Mouse (Mus musculus) heart, adult 8-10 months (tissue): ENCODE measurements around the gene Unc93a. TPM values are rescaled to one million over a fixed set of nuclear protein-coding genes. Genes with fewer than 3 reads are reported as not detected.
"Not testable (repeated sequence)": the region's sequence is repeated elsewhere in the genome, so short reads cannot be mapped to it uniquely, and the experiment has no call there.

ENCODE experiments used
- DNase-seq: peaks from one replicate; pipeline ENCODE4 v3.0.0; 2022; ENCODE audit warnings: low spot score
- total RNA-seq, 4 experiments: library from RNA; stranded (reverse); gene quantifications; 2 replicates each; pipeline ENCODE4 v1.2.4; 2022

The Unc93a gene
- total RNA-seq, result not detected

- not testable (repeated sequence) for DNase-seq
These were observed at the start of gene Unc93a for GRCm38 (mm10) chr17:13131710-13132109. TSS of gene Unc93a (minus strand) at chr17:13131810.

GRCm38 (mm10) chr17:13180491-13180890 is 48.9 kb upstream of the Unc93a start:
- not testable (repeated sequence) for DNase-seq

- not testable (repeated sequence) for DNase-seq
These were observed 47.4 kb upstream of the Unc93a start for GRCm38 (mm10) chr17:13179021-13179420.

- not testable (repeated sequence) for DNase-seq
These were observed 46.2 kb upstream of the Unc93a start for GRCm38 (mm10) chr17:13177796-13178195.

GRCm38 (mm10) chr17:13175609-13176008 is 44.0 kb upstream of the Unc93a start:
- DNase-seq, result not testable (repeated sequence)

GRCm38 (mm10) chr17:13174029-13174428 is 42.4 kb upstream of the Unc93a start:
- not testable (repeated sequence) for DNase-seq

- not testable (repeated sequence) for DNase-seq
These were observed 42.0 kb upstream of the Unc93a start for GRCm38 (mm10) chr17:13173578-13173977.

GRCm38 (mm10) chr17:13146128-13146527 is 14.5 kb upstream of the Unc93a start:
- not testable (repeated sequence) for DNase-seq

GRCm38 (mm10) chr17:13144580-13145215 is 13.1 kb upstream of the Unc93a start:
- DNase-seq, result not testable (repeated sequence)

GRCm38 (mm10) chr17:13142665-13143064 is 11.1 kb upstream of the Unc93a start:
- not testable (repeated sequence) for DNase-seq

- not testable (repeated sequence) for DNase-seq
These were observed 3.7 kb upstream of the Unc93a start for GRCm38 (mm10) chr17:13135356-13135755.

- not testable (repeated sequence) for DNase-seq
These were observed 742 bp upstream of the Unc93a start for GRCm38 (mm10) chr17:13132352-13132751.

GRCm38 (mm10) chr17:13129737-13130465 is 1.7 kb downstream of the Unc93a start:
- not testable (repeated sequence) for DNase-seq

GRCm38 (mm10) chr17:13129324-13129723 is 2.3 kb downstream of the Unc93a start:
- DNase-seq, result not testable (repeated sequence)

GRCm38 (mm10) chr17:13124241-13124640 is 7.4 kb downstream of the Unc93a start:
- DNase-seq, result not testable (repeated sequence)

GRCm38 (mm10) chr17:13123308-13124038 is 8.1 kb downstream of the Unc93a start:
- not testable (repeated sequence) for DNase-seq

- DNase-seq, result not testable (repeated sequence)
These were observed 18.9 kb downstream of the Unc93a start for GRCm38 (mm10) chr17:13112504-13113291.

GRCm38 (mm10) chr17:13106563-13106962 is 25.0 kb downstream of the Unc93a start:
- DNase-seq, result peak; percentile 43

- not testable (repeated sequence) for DNase-seq
These were observed 38.6 kb downstream of the Unc93a start for GRCm38 (mm10) chr17:13092960-13093359.

GRCm38 (mm10) chr17:13092100-13092764 is 39.4 kb downstream of the Unc93a start:
- not testable (repeated sequence) for DNase-seq

GRCm38 (mm10) chr17:13091510-13091909 is 40.1 kb downstream of the Unc93a start:
- not testable (repeated sequence) for DNase-seq
